Mouse (Mus musculus) forebrain, embryonic 15.5 days (tissue): ENCODE data around the gene Rasgrf1. TPM values are rescaled to one million over a fixed set of nuclear protein-coding genes. Genes with fewer than 3 reads are reported as not detected.
A peak's percentile ranks its signal among the peaks of the same experiment; 100 is the strongest.
"Not testable (repeated sequence)": the region's sequence is repeated elsewhere in the genome, so short reads cannot be mapped to it uniquely, and the experiment has no call there.

Experiments used
- ATAC-seq: fragments of 200-750 bp; cut with Nextera tagmentation; replicated peaks from 2 replicates; pipeline ENCODE4 v1.8.0; 2017; ENCODE audit warnings: mild to moderate bottlenecking, moderate TSS enrichment, moderate library complexity
- H3K27ac ChIP-seq: fragments of 300-500 bp; sonication (generic); replicated peaks from 2 replicates; pipeline ENCODE4 v1.5.1; 2015; ENCODE audit warnings: mild to moderate bottlenecking, inconsistent platforms
- H3K27me3 ChIP-seq: fragments of 300-500 bp; sonication (generic); 2 replicates; pipeline ENCODE4 v1.6.1; 2015; ENCODE audit warnings: inconsistent platforms
- H3K36me3 ChIP-seq: fragments of 300-500 bp; sonication (generic); 2 replicates; pipeline ENCODE4 v1.6.1; 2015; ENCODE audit warnings: mild to moderate bottlenecking, inconsistent platforms
- H3K4me1 ChIP-seq: fragments of 300-500 bp; sonication (generic); 2 replicates; pipeline ENCODE4 v1.6.1; 2015; ENCODE audit warnings: inconsistent platforms
- H3K4me2 ChIP-seq: fragments of 300-500 bp; sonication (generic); replicated peaks from 2 replicates; pipeline ENCODE4 v1.6.1; 2015; ENCODE audit warnings: mild to moderate bottlenecking, inconsistent platforms
- H3K4me3 ChIP-seq: fragments of 300-500 bp; sonication (generic); 2 replicates; pipeline ENCODE4 v1.5.1; 2015; ENCODE audit warnings: mild to moderate bottlenecking, inconsistent platforms
- H3K9ac ChIP-seq: fragments of 300-500 bp; sonication (generic); replicated peaks from 2 replicates; pipeline ENCODE4 v1.6.1; 2015; ENCODE audit warnings: mild to moderate bottlenecking, inconsistent platforms
- H3K9me3 ChIP-seq: fragments of 300-500 bp; sonication (generic); 2 replicates; pipeline ENCODE4 v1.6.1; 2016; ENCODE audit warnings: inconsistent platforms
- WGBS: fragments of 180-500 bp; shearing (Covaris S2); methylation state at CpG from one replicate; pipeline ENCODE4 v1.1.7; 2015; ENCODE audit warnings: mixed read lengths; 5-methylcytosine and 5-hydroxymethylcytosine counted together
- polyA plus RNA-seq: library from polyadenylated mRNA; unstranded; fragments of >200 nt; fragmentation: Nextera tagmentation; extraction: Ambion mirVana; gene quantifications from 2 replicates; pipeline ENCODE4 v1.2.1, GENCODE M21; 2015

Gene Rasgrf1
- polyA plus RNA-seq, 1 experiment from 2014 or later = 6.1 TPM

GRCm38 (mm10) chr9:90021442-90021841, 111.7 kb downstream of the Rasgrf1 start:
- Histone ChIP-seq H3K9me3 (no peaks in the 10 kb centered on the region), H3K4me2 (no peak overlapping the region), H3K9ac (no peak overlapping the region), H3K27me3 (no peaks in the 10 kb centered on the region), H3K36me3 (no peaks in the 10 kb centered on the region), H3K4me3 (no peak overlapping the region), H3K27ac (no peak overlapping the region), H3K4me1 (no peaks in the 10 kb centered on the region)
- 94% methylated on average over 4 of the region's 4 CpGs for WGBS
- ATAC-seq = no peak

GRCm38 (mm10) chr9:90027709-90028108, 118.0 kb downstream of the Rasgrf1 start:
- 91% methylated on average over 6 of the region's 6 CpGs for whole genome bisulfite sequencing
- Histone ChIP-seq H3K36me3 (no peaks in the 10 kb centered on the region), H3K9me3 (no peaks in the 10 kb centered on the region), H3K4me1 (no peaks in the 10 kb centered on the region), H3K27me3 (no peaks in the 10 kb centered on the region), H3K9ac (no peak overlapping the region), H3K27ac (no peak overlapping the region), H3K4me2 (no peak overlapping the region), H3K4me3 (no peak overlapping the region)
- no peak for ATAC-seq

- Histone ChIP-seq H3K4me2 (no peak overlapping the region), H3K27me3 (no peaks in the 10 kb centered on the region), H3K36me3 (no peaks in the 10 kb centered on the region), H3K27ac (no peak overlapping the region), H3K9me3 (no peaks in the 10 kb centered on the region), H3K4me3 (no peak overlapping the region), H3K4me1 (no peaks in the 10 kb centered on the region), H3K9ac (no peak overlapping the region)
- 87% methylated on average over 4 of the region's 4 CpGs for WGBS
- ATAC-seq = no peak
Measured at GRCm38 (mm10) chr9:90033922-90034321, 124.2 kb downstream of the Rasgrf1 start.

- no peak overlapping the region for H3K4me2 ChIP-seq
- no peak overlapping the region for H3K9ac ChIP-seq
- no peak overlapping the region for H3K27ac ChIP-seq
- WGBS = 80% methylated on average over 2 of the region's 2 CpGs
- ATAC-seq = no peak
- H3K9me3 ChIP-seq = no peaks in the 10 kb centered on the region
- H3K4me1 ChIP-seq = no peaks in the 10 kb centered on the region
- H3K4me3 ChIP-seq = no peak overlapping the region
- H3K36me3 ChIP-seq = no peaks in the 10 kb centered on the region
- H3K27me3 ChIP-seq = no peaks in the 10 kb centered on the region
Measured at GRCm38 (mm10) chr9:90035168-90035567, 125.5 kb downstream of the Rasgrf1 start.

GRCm38 (mm10) chr9:90035794-90036193, 126.1 kb downstream of the Rasgrf1 start:
- H3K27ac ChIP-seq = no peak overlapping the region
- 91% methylated on average over 3 of the region's 3 CpGs for WGBS
- H3K4me3 ChIP-seq = no peak overlapping the region
- no peaks in the 10 kb centered on the region for H3K27me3 ChIP-seq
- H3K36me3 ChIP-seq = no peaks in the 10 kb centered on the region
- H3K9ac ChIP-seq = no peak overlapping the region
- H3K4me2 ChIP-seq = no peak overlapping the region
- no peaks in the 10 kb centered on the region for H3K4me1 ChIP-seq
- no peaks in the 10 kb centered on the region for H3K9me3 ChIP-seq
- no peak for ATAC-seq

GRCm38 (mm10) chr9:90036313-90036712, 126.6 kb downstream of the Rasgrf1 start:
- no peak overlapping the region for H3K4me3 ChIP-seq
- ATAC-seq = no peak
- no peaks in the 10 kb centered on the region for H3K27me3 ChIP-seq
- no peaks in the 10 kb centered on the region for H3K9me3 ChIP-seq
- H3K27ac ChIP-seq = no peak overlapping the region
- no peak overlapping the region for H3K4me2 ChIP-seq
- H3K9ac ChIP-seq = no peak overlapping the region
- no peaks in the 10 kb centered on the region for H3K4me1 ChIP-seq
- 81% methylated on average over 4 of the region's 4 CpGs for WGBS
- no peaks in the 10 kb centered on the region for H3K36me3 ChIP-seq

GRCm38 (mm10) chr9:90038535-90038934, 128.8 kb downstream of the Rasgrf1 start:
- H3K4me2 ChIP-seq = no peak overlapping the region
- H3K9ac ChIP-seq = no peak overlapping the region
- H3K27me3 ChIP-seq = no peaks in the 10 kb centered on the region
- no peaks in the 10 kb centered on the region for H3K36me3 ChIP-seq
- no peak for ATAC-seq
- H3K27ac ChIP-seq = no peak overlapping the region
- WGBS = 79% methylated on average over 4 of the region's 4 CpGs
- no peaks in the 10 kb centered on the region for H3K9me3 ChIP-seq
- H3K4me1 ChIP-seq = no peaks in the 10 kb centered on the region
- no peak overlapping the region for H3K4me3 ChIP-seq

- WGBS = 95% methylated on average over 2 of the region's 2 CpGs
- Histone ChIP-seq H3K9ac (no peak overlapping the region), H3K27me3 (no peaks in the 10 kb centered on the region), H3K4me2 (no peak overlapping the region), H3K4me1 (no peaks in the 10 kb centered on the region), H3K36me3 (no peaks in the 10 kb centered on the region), H3K4me3 (no peak overlapping the region), H3K9me3 (no peaks in the 10 kb centered on the region), H3K27ac (no peak overlapping the region)
- ATAC-seq = no peak
Measured at GRCm38 (mm10) chr9:90040916-90041315, 131.2 kb downstream of the Rasgrf1 start.

GRCm38 (mm10) chr9:90041556-90041955, 131.8 kb downstream of the Rasgrf1 start:
- Histone ChIP-seq H3K27ac (no peak overlapping the region), H3K9ac (no peak overlapping the region), H3K4me2 (no peak overlapping the region), H3K9me3 (no peaks in the 10 kb centered on the region), H3K36me3 (no peaks in the 10 kb centered on the region), H3K27me3 (no peaks in the 10 kb centered on the region), H3K4me3 (no peak overlapping the region), H3K4me1 (no peaks in the 10 kb centered on the region)
- WGBS = 89% methylated on average over 3 of the region's 3 CpGs
- no peak for ATAC-seq

GRCm38 (mm10) chr9:90042906-90043305, 133.2 kb downstream of the Rasgrf1 start:
- not testable (repeated sequence) for H3K27me3 ChIP-seq, H3K4me3 ChIP-seq, H3K27ac ChIP-seq, H3K36me3 ChIP-seq, H3K4me2 ChIP-seq, H3K9me3 ChIP-seq, ATAC-seq, H3K4me1 ChIP-seq, H3K9ac ChIP-seq
- 94% methylated on average over 8 of the region's 8 CpGs for WGBS

- 94% methylated on average over 7 of the region's 7 CpGs for WGBS
Measured at GRCm38 (mm10) chr9:90045191-90045590, 135.5 kb downstream of the Rasgrf1 start.

GRCm38 (mm10) chr9:90047937-90048627, 138.4 kb downstream of the Rasgrf1 start:
- WGBS = 72% methylated on average over 5 of the region's 5 CpGs
- no peak for ATAC-seq
- no peak overlapping the region for H3K9ac ChIP-seq
- no peak overlapping the region for H3K4me3 ChIP-seq
- H3K27ac ChIP-seq = no peak overlapping the region
- no peak overlapping the region for H3K4me2 ChIP-seq
- H3K4me1 ChIP-seq = no peaks in the 10 kb centered on the region
- no peaks in the 10 kb centered on the region for H3K9me3 ChIP-seq
- no peaks in the 10 kb centered on the region for H3K36me3 ChIP-seq
- H3K27me3 ChIP-seq = no peaks in the 10 kb centered on the region

More at GRCm38 (mm10) chr9:90045191-90045590, 135.5 kb downstream of the Rasgrf1 start:
- Histone ChIP-seq H3K36me3 (no peaks in the 10 kb centered on the region), H3K4me1 (no peaks in the 10 kb centered on the region), H3K9ac (no peak overlapping the region), H3K4me3 (no peak overlapping the region), H3K27me3 (no peaks in the 10 kb centered on the region), H3K4me2 (no peak overlapping the region), H3K27ac (no peak overlapping the region), H3K9me3 (no peaks in the 10 kb centered on the region)
- no peak for ATAC-seq

- Histone ChIP-seq H3K4me1 (peaks cover 10% of the 10 kb centered on the region), H3K27ac (no peak within 1 kb of the TSS), H3K36me3 (no peaks in the 10 kb centered on the region), H3K27me3 (no peaks in the 10 kb centered on the region; the same call in 1 of the 2 replicates), H3K4me2 (peak within 1 kb of the TSS; percentile 48), H3K9me3 (no peaks in the 10 kb centered on the region), H3K4me3 (peak within 1 kb of the TSS; percentile 34), H3K9ac (peak within 1 kb of the TSS; percentile 19; the same call in 1 of the 2 replicates)
- no peak for ATAC-seq
- 87% methylated on average over 2 of the region's 2 CpGs for WGBS
Measured at GRCm38 (mm10) chr9:90053852-90054251, 144.1 kb downstream of the Rasgrf1 start, which contains the start of gene Ctsh. Gene Ctsh (plus strand): TSS chr9:90054152.
